Mouse (Mus musculus): ENCODE measurements at regions not wholly inside any gene's neighbourhood (a gene's known extent, or its start where the extent isn't known, plus 50 kb on each side); places are given as distances from the start of the nearest gene placed in this dataset.

DNA sequence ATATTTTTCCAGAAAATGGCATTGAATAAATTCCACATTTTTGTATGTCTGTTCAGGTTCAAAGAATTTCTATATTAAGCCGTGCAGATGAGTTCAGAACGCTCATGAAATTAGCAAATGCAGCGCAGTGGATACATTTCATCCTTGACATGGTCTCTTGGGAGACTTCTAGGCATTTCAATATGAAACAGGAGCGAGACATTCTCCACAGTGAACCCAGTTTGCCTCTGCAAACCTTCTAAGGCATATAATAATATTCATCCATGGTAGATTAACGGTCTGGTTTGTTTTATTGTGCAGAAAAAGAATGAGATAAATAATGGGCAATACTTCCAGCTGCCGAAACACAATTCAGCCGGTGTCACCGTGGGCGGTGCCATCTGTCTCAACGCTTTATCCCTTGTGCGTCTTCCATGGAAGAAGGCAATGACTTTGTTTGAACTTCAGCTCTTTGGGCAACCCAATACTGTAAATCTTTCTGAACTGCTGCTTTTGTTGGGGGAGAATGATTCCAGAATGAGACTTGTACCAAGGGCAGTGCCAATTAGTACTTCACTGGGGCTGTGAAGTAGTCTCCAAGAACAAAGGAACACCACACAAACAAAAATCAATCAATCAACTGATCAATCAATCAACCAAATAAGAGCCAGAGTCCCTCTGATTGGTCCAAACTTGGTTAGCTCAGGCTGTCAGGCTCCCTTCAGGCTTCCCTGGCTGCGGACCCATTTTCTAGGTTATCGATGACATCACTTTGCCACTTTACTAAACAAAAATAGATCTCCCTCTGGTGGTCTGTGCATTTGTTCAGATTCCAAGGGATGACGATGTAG lies 326.0 kb downstream of the Ice1 start:
- no peak for TF ChIP-seq CTCF (IDR thresholded peaks at IDR 0.05; ENCODE audit: low read depth)
- TF ChIP-seq EP300 (optimal IDR thresholded peaks at IDR 0.05) = no peak

Data from stomach, postnatal 0 days (tissue).